Comparison of ENCODE assay signal across 12 mouse cellular contexts in genomic region chr8:114342276-114342675, GRCm38 (mm10).
DNase-seq lines count a peak whose midpoint lies in the region; ATAC-seq and TF ChIP-seq lines count a peak whose summit lies in the region.
"Had no signal": no experiment of that assay in that cellular context is flagged by ENCODE, and none has a peak within 500 bp of the region (broad histone marks: within the 10 kb centered on the region; RNA-seq: fewer than 3 reads in every experiment).

No protein-coding gene starts in this region.

- intact Hi-C loops in gastrocnemius, adult 2 months (cut with DNase I), result no loop called here

- TF ChIP-seq CTCF in gastrocnemius, adult 2 months (IDR thresholded peaks at IDR 0.05), result peak; percentile 41
- peak; percentile 18 for TF ChIP-seq CTCF in liver, postnatal 0 days (IDR thresholded peaks at IDR 0.05; ENCODE audit: low read depth)
- TF ChIP-seq CTCF in MEL (IDR thresholded peaks at IDR 0.05 in 2 of 3, conservative IDR thresholded peaks at IDR 0.05 in 1 of 3; ENCODE audit: control insufficient read depth in 1 of 3, insufficient read depth in 1 of 3, low read depth in 2 of 3, low read length in 3 of 3, poor library complexity in 1 of 3, severe bottlenecking in 1 of 3), result peak in 1 of 3 experiments; percentile 10; a peak in 1 of 6 replicates

- TF ChIP-seq EP300 in liver, postnatal 0 days (IDR thresholded peaks at IDR 0.05; ENCODE audit: low read depth), result no peak
- no peak for TF ChIP-seq EP300 in MEL (IDR thresholded peaks at IDR 0.05; ENCODE audit: low read depth in 1 of 2, low read length in 2 of 2)

- TF ChIP-seq RAD21 in MEL (IDR thresholded peaks at IDR 0.05; ENCODE audit: low read depth, low read length), result no peak

- H3K79me2 ChIP-seq in MEL (ENCODE audit: control insufficient read depth, insufficient read depth, low read length, poor library complexity), result no peaks in the 10 kb centered on the region

- H3K9me3 ChIP-seq in liver, postnatal 0 days (ENCODE audit: low read length), result 0 out of 2 replicates have a peak, but pooled peaks cover 2% of the 10 kb centered on the region
- no peaks in the 10 kb centered on the region for H3K9me3 ChIP-seq in MEL (replicated peaks; ENCODE audit: insufficient read depth, low read length)
- no peaks in the 10 kb centered on the region for H3K9me3 ChIP-seq in embryonic facial prominence, embryonic 10.5 days
- H3K9me3 ChIP-seq: heart, embryonic 13.5 days; liver, embryonic 13.5 days had no signal

- no peaks in the 10 kb centered on the region for H3K4me1 ChIP-seq in liver, postnatal 0 days (ENCODE audit: insufficient read depth)
- H3K4me1 ChIP-seq in MEL (ENCODE audit: control insufficient read depth in 1 of 2, insufficient read depth in 2 of 2, low read length in 2 of 2), result no peaks in the 10 kb centered on the region
- no peaks in the 10 kb centered on the region for H3K4me1 ChIP-seq in embryonic facial prominence, embryonic 10.5 days
- H3K4me1 ChIP-seq: heart, embryonic 13.5 days; liver, embryonic 13.5 days had no signal

- H3K27me3 ChIP-seq in liver, postnatal 0 days (ENCODE audit: insufficient read depth, low read length), result no peaks in the 10 kb centered on the region
- no peaks in the 10 kb centered on the region for H3K27me3 ChIP-seq in MEL (ENCODE audit: control insufficient read depth in 1 of 2, insufficient read depth in 2 of 2, low read length in 2 of 2)
- H3K27me3 ChIP-seq in embryonic facial prominence, embryonic 10.5 days (replicated peaks; ENCODE audit: low read depth, poor library complexity, severe bottlenecking), result no peaks in the 10 kb centered on the region
- H3K27me3 ChIP-seq: heart, embryonic 13.5 days; liver, embryonic 13.5 days had no signal

- no peak for ATAC-seq in liver, postnatal 0 days

- no peak overlapping the region for H3K4me3 ChIP-seq in gastrocnemius, adult 2 months
- no peak overlapping the region for H3K4me3 ChIP-seq in liver, postnatal 0 days (ENCODE audit: low read depth, low read length)
- no peak overlapping the region for H3K4me3 ChIP-seq in MEL (ENCODE audit: control insufficient read depth in 1 of 2, insufficient read depth in 1 of 2, low read depth in 2 of 2, low read length in 2 of 2)
- H3K4me3 ChIP-seq in embryonic facial prominence, embryonic 10.5 days, result no peak overlapping the region
- H3K4me3 ChIP-seq: heart, embryonic 13.5 days; liver, embryonic 13.5 days; midbrain, embryonic 10.5 days had no signal

- H3K4me2 ChIP-seq in liver, postnatal 0 days (ENCODE audit: low read depth, low read length), result no peak overlapping the region
- H3K4me2 ChIP-seq: heart, embryonic 13.5 days; liver, embryonic 13.5 days had no signal

- no peaks in the 10 kb centered on the region for H3K36me3 ChIP-seq in liver, postnatal 0 days (replicated peaks; ENCODE audit: insufficient read depth, low read length)
- no peaks in the 10 kb centered on the region for H3K36me3 ChIP-seq in MEL (ENCODE audit: control insufficient read depth in 1 of 2, insufficient read depth in 2 of 2, low read length in 2 of 2)
- no peaks in the 10 kb centered on the region for H3K36me3 ChIP-seq in embryonic facial prominence, embryonic 10.5 days (replicated peaks)
- H3K36me3 ChIP-seq: heart, embryonic 13.5 days; liver, embryonic 13.5 days had no signal

- no peak overlapping the region for H3K9ac ChIP-seq in liver, postnatal 0 days (replicated peaks)
- H3K9ac ChIP-seq in MEL (ENCODE audit: control insufficient read depth, low read depth, low read length, poor library complexity, severe bottlenecking), result no peak overlapping the region
- H3K9ac ChIP-seq: heart, embryonic 13.5 days; liver, embryonic 13.5 days had no signal

- H3K27ac ChIP-seq in gastrocnemius, adult 2 months, result no peak overlapping the region
- H3K27ac ChIP-seq in liver, postnatal 0 days (ENCODE audit: low read depth), result no peak overlapping the region
- no peak overlapping the region for H3K27ac ChIP-seq in MEL (ENCODE audit: control insufficient read depth, low read depth, low read length)
- no peak overlapping the region for H3K27ac ChIP-seq in embryonic facial prominence, embryonic 10.5 days (replicated peaks)
- H3K27ac ChIP-seq: heart, embryonic 13.5 days; liver, embryonic 13.5 days; midbrain, embryonic 10.5 days had no signal

- TF ChIP-seq POLR2A in MEL (IDR thresholded peaks at IDR 0.05; ENCODE audit: control insufficient read depth in 1 of 2, insufficient read depth in 1 of 2, low read depth in 1 of 2, low read length in 2 of 2, poor library complexity in 1 of 2), result no peak

- no peak for DNase-seq in gastrocnemius, adult 2 months
- DNase-seq in gastrocnemius, adult 8-10 months (ENCODE audit: low spot score in 2 of 2), result no peak
- DNase-seq in liver, postnatal 0 days, result no peak
- DNase-seq in liver (no peak), MEL (ENCODE audit: low read depth, low spot score) (peak; percentile 3)
- DNase-seq in embryonic facial prominence, embryonic 10.5 days (ENCODE audit: low spot score), result peak; percentile 21
- no peak for DNase-seq in ovary, postnatal 14 days (ENCODE audit: low spot score)
- DNase-seq in frontal cortex, postnatal 36 days (ENCODE audit: low spot score in 2 of 2), result no peak
- DNase-seq: liver, embryonic 13.5 days; thymus, adult 2 months had no signal

- 60% methylated on average over 5 of the region's 5 CpGs for WGBS in liver, postnatal 0 days (ENCODE audit: insufficient replicate concordance)
- WGBS in embryonic facial prominence, embryonic 10.5 days, result 66% methylated on average over 5 of the region's 5 CpGs

TF ChIP-seq in MEL, 35 proteins besides CTCF, POLR2A, EP300 and RAD21:
- TF ChIP-seq KAT2A (conservative IDR thresholded peaks at IDR 0.05; ENCODE audit: low read depth, low read length), result no peak
- TF ChIP-seq ZNF384 (IDR thresholded peaks at IDR 0.05; ENCODE audit: low read depth, low read length), result no peak
- no peak for TF ChIP-seq ZC3H11A (IDR thresholded peaks at IDR 0.05; ENCODE audit: low read depth, low read length)
- TF ChIP-seq MEF2A (IDR thresholded peaks at IDR 0.05; ENCODE audit: extremely low read depth, insufficient replicate concordance, low read depth, low read length, poor library complexity, severe bottlenecking), result no peak
- TF ChIP-seq HCFC1 (IDR thresholded peaks at IDR 0.05; ENCODE audit: low read depth, low read length), result no peak
- TF ChIP-seq MYB (IDR thresholded peaks at IDR 0.05; ENCODE audit: low read depth, low read length), result no peak
- no peak for TF ChIP-seq SIN3A (IDR thresholded peaks at IDR 0.05; ENCODE audit: low read length)
- no peak for TF ChIP-seq E2F4 (IDR thresholded peaks at IDR 0.05; ENCODE audit: borderline replicate concordance, low read depth, low read length)
- no peak for TF ChIP-seq TCF12 (IDR thresholded peaks at IDR 0.05; ENCODE audit: low read depth, low read length)
- no peak for TF ChIP-seq BHLHE40 (IDR thresholded peaks at IDR 0.05; ENCODE audit: borderline replicate concordance, low read depth, low read length)
- TF ChIP-seq CHD2 (IDR thresholded peaks at IDR 0.05; ENCODE audit: low read length), result no peak

Comparison
In these comparisons a context has a peak if more than half of its experiments do, and no peak if none do; other contexts are left out.
1. DNase-seq: peak in MEL (single experiment) and embryonic facial prominence, embryonic 10.5 days (single experiment); none in gastrocnemius, adult 2 months (single experiment), gastrocnemius, adult 8-10 months (0 of 2), liver, postnatal 0 days (single experiment), liver (single experiment), ovary, postnatal 14 days (single experiment) and frontal cortex, postnatal 36 days (0 of 2).